Mouse (Mus musculus): ENCODE data around the gene Gm27235. TPM values are rescaled to one million over a fixed set of nuclear protein-coding genes. Genes with fewer than 3 reads are reported as not detected.
"Not testable (repeated sequence)": the region's sequence is repeated elsewhere in the genome, so short reads cannot be mapped to it uniquely, and the experiment has no call there.

Gm27235 gene
- polyA plus RNA-seq (2016; fragmentation: Nextera tagmentation; extraction: Ambion mirVana), result not detected in 2 replicates

GRCm38 (mm10) chr9:35790001-35790400, at the start of gene Gm27235, which contains the start of gene D730048I06Rik:
Gene Gm27235 (minus strand): TSS chr9:35790101.
Gene D730048I06Rik (minus strand): TSS chr9:35790112.
- no peak for ATAC-seq (ENCODE audit: insufficient number of reproducible peaks, low FRiP score)
- H3K4me2 ChIP-seq, result no peak within 1 kb of the TSS
- H3K4me1 ChIP-seq (replicated peaks), result no peaks in the 10 kb centered on the region
- peaks cover 4% of the 10 kb centered on the region; the same call in 1 of the 2 replicates for H3K9me3 ChIP-seq (replicated peaks)
- H3K27me3 ChIP-seq (replicated peaks), result no peaks in the 10 kb centered on the region
- no peak within 1 kb of the TSS for H3K27ac ChIP-seq (ENCODE audit: poor library complexity, severe bottlenecking)
- H3K4me3 ChIP-seq, result no peak within 1 kb of the TSS
- 84% methylated on average over 3 of the region's 3 CpGs for WGBS
- H3K9ac ChIP-seq, result no peak within 1 kb of the TSS
- no peaks in the 10 kb centered on the region for H3K36me3 ChIP-seq

- H3K4me2 ChIP-seq; H3K4me1 ChIP-seq (replicated peaks); ATAC-seq (ENCODE audit: insufficient number of reproducible peaks, low FRiP score); H3K4me3 ChIP-seq; H3K9ac ChIP-seq; H3K27me3 ChIP-seq (replicated peaks); H3K36me3 ChIP-seq; H3K27ac ChIP-seq (ENCODE audit: poor library complexity, severe bottlenecking): not testable (repeated sequence)
- 87% methylated on average over 15 of the region's 15 CpGs for WGBS
- peaks cover 12% of the 10 kb centered on the region for H3K9me3 ChIP-seq (replicated peaks)
Measured at GRCm38 (mm10) chr9:35817881-35818280, 28.0 kb upstream of the Gm27235 start.

GRCm38 (mm10) chr9:35798146-35798545, 8.2 kb upstream of the Gm27235 start:
- H3K9ac ChIP-seq, result no peak overlapping the region
- no peaks in the 10 kb centered on the region for H3K27me3 ChIP-seq (replicated peaks)
- H3K4me3 ChIP-seq, result no peak overlapping the region
- H3K27ac ChIP-seq (ENCODE audit: poor library complexity, severe bottlenecking), result no peak overlapping the region
- H3K4me2 ChIP-seq, result no peak overlapping the region
- H3K9me3 ChIP-seq (replicated peaks), result no peaks in the 10 kb centered on the region; the same call in 1 of the 2 replicates
- H3K4me1 ChIP-seq (replicated peaks), result no peaks in the 10 kb centered on the region
- ATAC-seq (ENCODE audit: insufficient number of reproducible peaks, low FRiP score), result no peak
- H3K36me3 ChIP-seq, result no peaks in the 10 kb centered on the region

- H3K27me3 ChIP-seq (replicated peaks), result no peaks in the 10 kb centered on the region
- H3K4me1 ChIP-seq (replicated peaks), result no peaks in the 10 kb centered on the region
- H3K27ac ChIP-seq (ENCODE audit: poor library complexity, severe bottlenecking), result no peak within 1 kb of the TSS
- H3K4me3 ChIP-seq, result no peak within 1 kb of the TSS
- 55% methylated on average over 3 of the region's 3 CpGs for WGBS
- H3K36me3 ChIP-seq, result no peaks in the 10 kb centered on the region
- ATAC-seq (ENCODE audit: insufficient number of reproducible peaks, low FRiP score), result no peak
- peaks cover 6% of the 10 kb centered on the region; the same call in 1 of the 2 replicates for H3K9me3 ChIP-seq (replicated peaks)
- H3K9ac ChIP-seq, result no peak within 1 kb of the TSS
- no peak within 1 kb of the TSS for H3K4me2 ChIP-seq
Measured at GRCm38 (mm10) chr9:35778009-35778408, 11.9 kb downstream of the Gm27235 start, which contains the start of gene Gm17727. Gene Gm17727 (minus strand): TSS chr9:35778109.

GRCm38 (mm10) chr9:35756843-35757242, 33.1 kb downstream of the Gm27235 start:
- Histone ChIP-seq H3K4me1 (replicated peaks) (no peaks in the 10 kb centered on the region), H3K27ac (ENCODE audit: poor library complexity, severe bottlenecking) (no peak overlapping the region), H3K4me3 (no peak overlapping the region), H3K9ac (no peak overlapping the region), H3K36me3 (no peaks in the 10 kb centered on the region), H3K9me3 (replicated peaks) (peaks cover 6% of the 10 kb centered on the region; the same call in 1 of the 2 replicates), H3K4me2 (no peak overlapping the region), H3K27me3 (replicated peaks) (no peaks in the 10 kb centered on the region)
- no peak for ATAC-seq (ENCODE audit: insufficient number of reproducible peaks, low FRiP score)

- no peak within 1 kb of the TSS for H3K4me3 ChIP-seq
- H3K27me3 ChIP-seq (replicated peaks), result no peaks in the 10 kb centered on the region
- no peak within 1 kb of the TSS for H3K4me2 ChIP-seq
- no peaks in the 10 kb centered on the region for H3K36me3 ChIP-seq
- no peak within 1 kb of the TSS for H3K27ac ChIP-seq (ENCODE audit: poor library complexity, severe bottlenecking)
- no peak for ATAC-seq (ENCODE audit: insufficient number of reproducible peaks, low FRiP score)
- peaks cover 13% of the 10 kb centered on the region for H3K9me3 ChIP-seq (replicated peaks)
- no peaks in the 10 kb centered on the region for H3K4me1 ChIP-seq (replicated peaks)
- no peak within 1 kb of the TSS for H3K9ac ChIP-seq
Measured at GRCm38 (mm10) chr9:35740749-35741148, 49.2 kb downstream of the Gm27235 start, which contains the start of gene Gm17677. Gene Gm17677 (plus strand): TSS chr9:35741049.

Other genes starting within 250 kb of the Gm27235 start
- 1.7 and 2.0 TPM in 2 replicates for gene Ddx25, start 231.6 kb downstream of the Gm27235 start, polyA plus RNA-seq (2016; fragmentation: Nextera tagmentation; extraction: Ambion mirVana)
- 12.3 and 14.0 TPM in 2 replicates for gene Pus3, start 231.5 kb downstream of the Gm27235 start, polyA plus RNA-seq (2016; fragmentation: Nextera tagmentation; extraction: Ambion mirVana)
- 0.45 and 0.66 TPM in 2 replicates for gene Pate2, start 219.8 kb downstream of the Gm27235 start, polyA plus RNA-seq (2016; fragmentation: Nextera tagmentation; extraction: Ambion mirVana)
- gene Hyls1, start 219.7 kb downstream of the Gm27235 start, polyA plus RNA-seq (2016; fragmentation: Nextera tagmentation; extraction: Ambion mirVana), result 13.6 and 14.9 TPM in 2 replicates
- gene Pate4, start 178.2 kb downstream of the Gm27235 start, polyA plus RNA-seq (2016; fragmentation: Nextera tagmentation; extraction: Ambion mirVana), result not detected in 2 replicates
- gene Pate3, start 141.9 kb downstream of the Gm27235 start, polyA plus RNA-seq (2016; fragmentation: Nextera tagmentation; extraction: Ambion mirVana), result not detected in 2 replicates
- not detected in 2 replicates for gene Pate1, start 102.7 kb downstream of the Gm27235 start, polyA plus RNA-seq (2016; fragmentation: Nextera tagmentation; extraction: Ambion mirVana)
- gene Gm17677, start 49.1 kb downstream of the Gm27235 start, polyA plus RNA-seq (2016; fragmentation: Nextera tagmentation; extraction: Ambion mirVana), result not detected in 2 replicates
- gene Gm17727, start 12.0 kb downstream of the Gm27235 start, polyA plus RNA-seq (2016; fragmentation: Nextera tagmentation; extraction: Ambion mirVana), result not detected in 2 replicates
- gene D730048I06Rik, start within 50 bp of the Gm27235 start, polyA plus RNA-seq (2016; fragmentation: Nextera tagmentation; extraction: Ambion mirVana), result not detected in 2 replicates
- gene 9230110F15Rik, start 54.0 kb upstream of the Gm27235 start, polyA plus RNA-seq (2016; fragmentation: Nextera tagmentation; extraction: Ambion mirVana), result not detected in 2 replicates
- gene 9230113P08Rik, start 118.3 kb upstream of the Gm27235 start, polyA plus RNA-seq (2016; fragmentation: Nextera tagmentation; extraction: Ambion mirVana), result not detected in 2 replicates